Mouse (Mus musculus) G1E (cell line): ENCODE measurements at regions not wholly inside any gene's neighbourhood (a gene's known extent, or its start where the extent isn't known, plus 50 kb on each side); places are given as distances from the start of the nearest gene placed in this dataset.

Experiments
- ATAC-seq: 2 replicates; pipeline ENCODE4 v1.8.0; 2016; ENCODE audit warnings: mild to moderate bottlenecking; ENCODE audit not compliant: insufficient number of reproducible peaks, poor library complexity, low FRiP score, severe bottlenecking; ENCODE audit errors: extremely low read depth
- DNase-seq: peaks from one replicate; pipeline ENCODE4 v3.0.0; 2012; ENCODE audit warnings: low spot score
- H3K27me3 ChIP-seq: 2 replicates; pipeline ENCODE4 v1.6.1; 2012; ENCODE audit warnings: mild to moderate bottlenecking, low read length, inconsistent platforms; ENCODE audit not compliant: insufficient read depth
- H3K36me3 ChIP-seq: replicated peaks from 2 replicates; pipeline ENCODE3; 2012; ENCODE audit warnings: mild to moderate bottlenecking, inconsistent platforms
- H3K4me1 ChIP-seq: 2 replicates; pipeline ENCODE4 v1.6.1; 2012; ENCODE audit warnings: low read depth, low read length, inconsistent platforms, mixed read lengths; ENCODE audit not compliant: insufficient read depth
- H3K4me3 ChIP-seq: 2 replicates; pipeline ENCODE4 v1.5.1; 2012; ENCODE audit warnings: low read depth, mild to moderate bottlenecking, inconsistent platforms, low read length, moderate library complexity, mixed read lengths
- H3K9me3 ChIP-seq: replicated peaks from 2 replicates; pipeline ENCODE4 v1.6.1; 2012; ENCODE audit warnings: inconsistent platforms
- CTCF ChIP-seq: IDR thresholded peaks from 2 replicates; pipeline ENCODE4 v1.5.1; 2012; ENCODE audit warnings: low read depth, low read length, inconsistent platforms, mixed read lengths
- GATA1 ChIP-seq: IDR thresholded peaks from 2 replicates; pipeline ENCODE4 v1.6.1; 2012; ENCODE audit warnings: borderline replicate concordance, low read length, inconsistent platforms, mixed read lengths
- GATA2 ChIP-seq: IDR thresholded peaks from 2 replicates; pipeline ENCODE4 v1.6.1; 2012; ENCODE audit warnings: low read depth, low read length, inconsistent platforms, borderline replicate concordance
- POLR2AphosphoS5 ChIP-seq: IDR thresholded peaks from 2 replicates; pipeline ENCODE4 v1.6.1; 2012; ENCODE audit warnings: low read depth, low read length, inconsistent platforms; ENCODE audit not compliant: insufficient replicate concordance
- TAL1 ChIP-seq: conservative IDR thresholded peaks from 2 replicates; pipeline ENCODE4 v1.6.1; 2012; ENCODE audit warnings: low read depth, low read length, inconsistent platforms, mixed read lengths

- DNase-seq = no peak
- no peaks in the 10 kb centered on the region for H3K27me3 ChIP-seq
- no peak overlapping the region for H3K4me3 ChIP-seq
- ATAC-seq = no peak
- H3K36me3 ChIP-seq = no peaks in the 10 kb centered on the region
- TF ChIP-seq CTCF = no peak
- TF ChIP-seq GATA1 = no peak
- no peak for TF ChIP-seq GATA2
- peaks cover 63% of the 10 kb centered on the region for H3K9me3 ChIP-seq
- no peaks in the 10 kb centered on the region for H3K4me1 ChIP-seq
These were observed 231.2 kb upstream of the Zfp637 start for GRCm38 (mm10) chr6:117609476-117610404.

- DNase-seq (no peak), ATAC-seq (no peak)
- Histone ChIP-seq H3K9me3 (peaks cover 58% of the 10 kb centered on the region), H3K4me1 (no peaks in the 10 kb centered on the region), H3K27me3 (no peaks in the 10 kb centered on the region), H3K36me3 (no peaks in the 10 kb centered on the region), H3K4me3 (no peak overlapping the region)
- TF ChIP-seq CTCF = no peak
- no peak for TF ChIP-seq GATA2
- no peak for TF ChIP-seq TAL1
- no peak for TF ChIP-seq POLR2AphosphoS5
- TF ChIP-seq GATA1 = no peak
These were observed 229.7 kb upstream of the Zfp637 start for GRCm38 (mm10) chr6:117611281-117611680.

DNA sequence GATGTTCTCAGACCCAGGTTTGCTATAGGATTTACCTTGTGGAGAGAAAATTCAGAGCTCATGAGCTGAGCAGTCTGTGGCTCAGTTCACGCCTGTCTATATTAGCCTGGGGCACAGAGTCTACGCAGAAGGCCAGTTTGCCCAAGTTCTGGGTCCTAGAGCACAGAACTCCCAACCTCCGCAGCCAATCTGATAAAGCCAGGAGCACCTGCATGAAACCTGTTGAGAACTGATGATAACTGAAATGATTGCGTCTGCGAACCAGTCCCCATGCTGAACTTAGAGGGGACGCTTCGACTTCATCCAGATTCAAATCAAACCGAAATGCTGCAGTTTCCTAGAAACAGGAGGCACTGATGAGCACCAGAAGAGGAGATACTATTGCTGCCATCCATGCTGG, 229.0 kb upstream of the Zfp637 start:
- DNase-seq (no peak), ATAC-seq (no peak)
- H3K27me3 ChIP-seq = no peaks in the 10 kb centered on the region
- H3K9me3 ChIP-seq = peaks cover 56% of the 10 kb centered on the region
- no peaks in the 10 kb centered on the region for H3K36me3 ChIP-seq
- no peak for TF ChIP-seq TAL1
- TF ChIP-seq GATA2 = no peak
- TF ChIP-seq CTCF = no peak
- no peak for TF ChIP-seq POLR2AphosphoS5
- TF ChIP-seq GATA1 = no peak
- no peak overlapping the region for H3K4me3 ChIP-seq
- H3K4me1 ChIP-seq = no peaks in the 10 kb centered on the region

GRCm38 (mm10) chr6:117612421-117612820, 228.6 kb upstream of the Zfp637 start:
- no peaks in the 10 kb centered on the region for H3K4me1 ChIP-seq
- no peak for DNase-seq
- no peak for TF ChIP-seq POLR2AphosphoS5
- no peak for TF ChIP-seq CTCF
- TF ChIP-seq GATA1 = no peak
- no peak for TF ChIP-seq TAL1
- no peak for TF ChIP-seq GATA2
- H3K4me3 ChIP-seq = no peak overlapping the region
- H3K9me3 ChIP-seq = peaks cover 53% of the 10 kb centered on the region
- no peaks in the 10 kb centered on the region for H3K27me3 ChIP-seq
- ATAC-seq = no peak
- H3K36me3 ChIP-seq = no peaks in the 10 kb centered on the region

GRCm38 (mm10) chr6:117613656-117614350, 227.2 kb upstream of the Zfp637 start:
- H3K9me3 ChIP-seq = peaks cover 54% of the 10 kb centered on the region
- H3K4me3 ChIP-seq = no peak overlapping the region
- DNase-seq (no peak), ATAC-seq (no peak)
- TF ChIP-seq CTCF = no peak
- TF ChIP-seq POLR2AphosphoS5 = no peak
- H3K4me1 ChIP-seq = no peaks in the 10 kb centered on the region
- no peaks in the 10 kb centered on the region for H3K27me3 ChIP-seq
- H3K36me3 ChIP-seq = no peaks in the 10 kb centered on the region

GRCm38 (mm10) chr6:117614386-117614785, 226.6 kb upstream of the Zfp637 start:
- DNase-seq (no peak), ATAC-seq (no peak)
- H3K4me1 ChIP-seq = no peaks in the 10 kb centered on the region
- H3K9me3 ChIP-seq = peaks cover 54% of the 10 kb centered on the region
- H3K36me3 ChIP-seq = no peaks in the 10 kb centered on the region
- TF ChIP-seq POLR2AphosphoS5 (no peak), CTCF (no peak), TAL1 (no peak), GATA1 (no peak), GATA2 (no peak)
- no peak overlapping the region for H3K4me3 ChIP-seq
- no peaks in the 10 kb centered on the region for H3K27me3 ChIP-seq
